Mouse (Mus musculus) Patski (cell line): Measurements from ENCODE around the gene Cfap61. TPM values are rescaled to one million over a fixed set of nuclear protein-coding genes. Genes with fewer than 3 reads are reported as not detected.
"Not testable (repeated sequence)": the region's sequence is repeated elsewhere in the genome, so short reads cannot be mapped to it uniquely, and the experiment has no call there.

Source experiments
- ATAC-seq: fragments of 100-300 bp; one replicate; pipeline ENCODE4 v1.8.0; 2021
- CTCF ChIA-PET: fragments of 350-600 bp; sonication (Branson Sonifier 250); formaldehyde crosslinking; loops from one replicate; lab custom pipeline; 2022; ENCODE audit warnings: inconsistent platforms; lab: Charles Lee
- POLR2A ChIA-PET: fragments of 350-600 bp; sonication (Branson Sonifier 250); formaldehyde crosslinking; loops from one replicate; lab custom pipeline; 2022; ENCODE audit warnings: antibody characterized with exemption, inconsistent platforms; lab: Charles Lee
- DNase-seq: peaks from one replicate; pipeline ENCODE4 v3.0.0-alpha.2; 2011; ENCODE audit warnings: low read depth, low spot score
- H3K27me3 ChIP-seq: fragments of 371-371 bp; one replicate; pipeline ENCODE4 v1.5.1; 2021
- CTCF ChIP-seq: fragments of 100-300 bp; IDR thresholded peaks from one replicate; pipeline ENCODE4 v1.5.1; 2021
- in situ Hi-C: fragments of 300-500 bp; cut with MboI; formaldehyde crosslinking; loops from 3 replicates; pipeline ENCODE4 v1.11.1; 2018; ENCODE audit warnings: low pct_unique_long_range_greater_than_20kb, mixed read lengths
- polyA plus RNA-seq: library from polyadenylated mRNA; unstranded; gene quantifications from one replicate; pipeline ENCODE4 v1.2.3, GENCODE M21; 2021

The Cfap61 gene
- polyA plus RNA-seq, 1 experiment from 2014 or later, result 0.64 TPM

DNA sequence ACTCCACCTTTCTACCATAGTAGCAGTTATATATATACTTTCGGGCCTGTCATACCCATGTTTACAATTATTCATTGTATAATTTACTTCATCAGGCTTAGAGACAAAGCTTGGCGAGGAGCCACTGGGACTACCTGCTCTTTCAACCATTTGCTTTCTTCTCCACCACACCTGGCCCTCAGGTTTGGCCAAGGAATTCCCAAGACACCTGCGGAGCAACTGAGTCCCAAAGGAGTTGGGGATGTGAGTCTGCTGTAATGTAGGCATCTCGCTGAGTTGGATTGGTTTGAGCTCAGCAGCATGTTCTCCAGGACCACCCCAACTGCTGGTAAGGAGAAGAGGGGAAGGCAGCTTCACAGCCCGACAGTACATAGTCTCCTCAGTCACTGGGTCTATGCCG, 32.7 kb upstream of the Cfap61 start, which contains the start of gene Naa20:
TSS of gene Naa20 (plus strand) at position 239 of the 400 bp plus-strand sequence.
- ChIA-PET POLR2A (interaction anchor here (0.6 kb wide), 1 partner anchor 1633 kb away, joined by 3 read pairs; no protein-coding TSS in a partner anchor), CTCF (interaction anchor here (1.5 to 1.8 kb wide), 2 partner anchors 9 to 27 kb away, joined by 4 to 5 read pairs; no protein-coding TSS in a partner anchor)
- DNase-seq (no peak), ATAC-seq (no peak)
- no peak for TF ChIP-seq CTCF
- H3K27me3 ChIP-seq, result no peaks in the 10 kb centered on the region
- in situ Hi-C loops, result loop anchor here (25.0 kb wide), 1 partner anchor 1315 kb away; the partner anchor contains the start of genes Dtd1 and Smim26

DNA sequence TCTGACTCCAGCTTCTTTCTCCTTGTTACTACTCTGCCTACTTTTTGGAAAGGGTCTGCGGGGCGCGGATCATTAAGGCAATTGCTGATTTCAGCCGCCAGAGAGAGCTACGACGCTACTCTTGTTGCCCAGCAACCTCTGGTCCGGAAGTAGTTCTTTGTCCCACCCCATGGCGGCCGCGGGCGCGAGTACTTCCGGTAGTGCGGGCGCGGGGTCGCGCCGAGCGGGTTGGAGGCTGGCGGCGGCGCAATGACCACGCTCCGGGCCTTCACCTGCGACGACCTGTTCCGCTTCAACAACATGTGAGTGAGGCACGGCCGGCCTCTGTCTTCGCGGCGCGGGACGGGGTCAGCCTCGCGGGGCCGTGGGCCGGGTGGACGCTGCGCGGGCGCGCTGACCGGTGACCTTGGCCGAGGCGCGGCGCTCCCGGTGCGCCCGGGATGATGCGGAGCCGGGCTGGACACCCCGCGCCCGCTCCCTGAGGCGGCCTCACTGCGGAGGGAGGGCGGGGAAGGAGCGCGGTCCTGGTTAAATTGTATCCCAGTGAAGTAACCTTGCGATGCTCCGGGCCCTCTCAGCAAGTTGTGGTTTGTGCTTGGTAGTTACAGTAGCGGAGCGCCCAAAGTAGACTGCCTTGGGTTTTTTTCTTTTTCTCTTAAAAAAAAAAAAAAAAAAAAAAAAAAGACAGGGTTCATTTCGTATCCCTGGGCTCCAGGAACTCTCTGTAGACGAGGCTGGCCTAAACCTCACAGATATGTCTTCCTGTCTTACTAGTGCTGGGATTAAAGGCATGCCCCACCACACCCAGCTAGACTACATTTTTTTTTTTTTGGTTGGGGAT, 31.3 kb upstream of the Cfap61 start:
- CTCF ChIA-PET, result interaction anchor here (1.5 to 1.8 kb wide), 2 partner anchors 11 to 28 kb away, joined by 4 to 5 read pairs; no protein-coding TSS in a partner anchor
- peak; percentile 81 for ATAC-seq
- no peaks in the 10 kb centered on the region for H3K27me3 ChIP-seq
- no peak for DNase-seq
- POLR2A ChIA-PET, result interaction anchor here (0.6 to 0.9 kb wide), 4 partner anchors 47 to 1174 kb away, joined by 3 to 7 read pairs (median 5); no protein-coding TSS in a partner anchor
- peak; percentile 75 for TF ChIP-seq CTCF
- in situ Hi-C loops, result loop anchor here (25.0 kb wide), 1 partner anchor 1316 kb away; the partner anchor contains the start of genes Dtd1 and Smim26

DNA sequence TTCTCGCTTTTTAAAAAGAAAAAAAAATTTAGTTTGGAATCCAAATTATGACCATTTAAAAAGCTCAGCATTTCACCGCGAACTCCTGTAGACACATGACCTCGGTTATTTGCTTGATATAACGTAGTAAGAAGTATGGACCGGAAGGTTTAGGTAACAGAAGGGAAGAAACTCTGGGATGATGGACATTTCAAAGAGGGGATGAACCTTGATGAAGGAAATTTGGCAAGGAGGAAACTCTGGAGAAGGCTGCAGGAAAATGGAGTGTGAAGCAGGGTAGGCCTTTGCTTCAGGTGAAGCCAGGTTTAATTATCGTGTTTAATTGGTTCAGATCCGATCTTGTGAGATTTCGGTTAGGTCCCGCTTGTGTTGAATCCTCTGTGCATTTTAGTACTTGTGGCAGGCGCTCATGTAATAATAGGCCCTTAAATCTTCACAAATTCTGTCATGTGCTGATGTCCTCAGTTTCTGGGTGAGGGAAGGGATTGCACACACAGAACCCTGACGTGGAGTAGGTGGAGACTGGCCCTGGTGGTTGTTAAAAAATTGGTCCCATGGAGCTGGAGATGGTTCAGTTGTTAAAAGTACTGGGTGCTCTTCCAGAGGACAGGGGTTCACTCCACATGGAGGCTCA, 30.5 kb upstream of the Cfap61 start:
- POLR2A ChIA-PET, result interaction anchor here (0.6 to 0.9 kb wide), 4 partner anchors 47 to 1173 kb away, joined by 3 to 7 read pairs (median 5); no protein-coding TSS in a partner anchor
- no peak for DNase-seq
- ATAC-seq, result no peak
- CTCF ChIA-PET, result no interaction called here
- in situ Hi-C loops, result loop anchor here (25.0 kb wide), 1 partner anchor 1317 kb away; the partner anchor contains the start of genes Dtd1 and Smim26
- H3K27me3 ChIP-seq, result no peaks in the 10 kb centered on the region
- TF ChIP-seq CTCF, result no peak

DNA sequence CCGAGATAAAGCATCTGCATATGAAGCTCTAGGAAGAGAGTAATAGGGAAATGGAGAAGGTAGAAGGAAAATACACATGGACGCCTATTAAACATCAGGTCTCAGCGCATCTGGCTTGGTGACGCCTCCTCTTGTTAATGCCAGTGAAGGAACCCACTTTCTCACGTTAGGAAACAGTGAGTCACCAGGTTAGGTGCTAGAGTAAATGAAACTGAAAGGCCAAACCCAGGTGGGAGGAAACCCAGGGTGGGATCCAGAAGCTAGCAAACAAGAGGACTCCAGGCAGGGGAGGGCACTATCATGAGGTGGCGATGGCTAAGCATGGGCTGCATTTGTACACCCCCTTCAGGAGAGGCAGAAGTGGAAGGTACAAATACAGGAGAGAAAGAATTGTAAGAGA, 29.4 kb upstream of the Cfap61 start:
- ATAC-seq (no peak), DNase-seq (no peak)
- no peak for TF ChIP-seq CTCF
- POLR2A ChIA-PET, result interaction anchor here (0.6 kb wide), 1 partner anchor 148 kb away, joined by 3 read pairs; no protein-coding TSS in a partner anchor
- no peaks in the 10 kb centered on the region for H3K27me3 ChIP-seq
- CTCF ChIA-PET, result no interaction called here
- in situ Hi-C loops, result loop anchor here (25.0 kb wide), 1 partner anchor 1318 kb away; the partner anchor contains the start of genes Dtd1 and Smim26

DNA sequence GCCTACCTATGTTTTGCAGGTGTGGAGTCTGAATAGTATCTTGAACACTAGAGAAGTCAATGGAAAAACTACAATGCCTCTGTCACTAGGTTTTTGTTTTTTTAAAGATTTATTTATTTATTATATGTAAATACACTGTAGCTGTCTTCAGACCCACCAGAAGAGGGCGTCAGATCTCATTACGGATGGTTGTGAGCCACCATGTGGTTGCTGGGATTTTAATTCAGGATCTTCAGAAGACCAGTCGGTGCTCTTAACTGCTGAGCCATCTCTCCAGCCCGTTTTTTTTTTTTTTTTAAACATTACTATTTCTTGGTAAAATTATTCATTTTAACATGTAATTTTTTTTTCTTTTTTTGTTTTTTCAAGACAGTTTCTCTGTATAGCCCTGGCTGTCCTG, 28.7 kb upstream of the Cfap61 start:
- CTCF ChIA-PET, POLR2A ChIA-PET, H3K27me3 ChIP-seq, ATAC-seq, DNase-seq: not testable (repeated sequence)
- in situ Hi-C loops, result loop anchor here (25.0 kb wide), 1 partner anchor 1319 kb away; the partner anchor contains the start of genes Dtd1 and Smim26
- peak; percentile 56 for TF ChIP-seq CTCF

DNA sequence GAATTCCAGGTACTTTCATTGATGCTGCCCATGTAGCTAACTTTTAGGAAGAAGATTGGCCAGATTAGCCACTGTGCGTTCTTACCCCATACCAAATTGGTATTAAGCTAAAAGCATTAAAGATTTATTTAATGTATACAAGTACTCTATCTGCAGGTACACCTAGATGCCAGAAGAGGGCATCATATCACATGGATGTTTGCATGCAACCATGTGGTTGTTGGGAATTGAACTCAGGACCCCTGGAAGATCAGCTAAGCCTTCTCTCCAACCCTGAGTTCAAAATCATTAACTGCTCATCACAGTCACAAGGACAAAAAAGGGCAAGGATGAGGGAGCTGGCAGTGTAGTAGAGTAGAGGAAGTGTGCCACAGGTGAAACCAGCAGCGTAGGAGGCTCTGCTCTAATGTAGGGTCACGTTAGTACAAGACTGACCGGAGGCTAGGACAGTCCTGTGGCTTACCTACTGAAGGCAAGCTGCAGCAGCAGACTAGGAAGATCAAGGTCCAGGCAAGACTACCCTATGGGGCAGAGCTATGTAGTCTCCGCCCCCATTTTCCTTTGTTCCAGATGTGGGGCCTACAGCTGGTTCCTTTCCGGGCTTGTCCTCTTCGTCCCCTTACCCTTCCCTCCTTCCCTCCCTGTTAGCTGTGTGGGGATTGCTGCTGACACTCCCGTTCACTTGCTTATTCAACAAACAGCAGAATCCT, 13.5 kb upstream of the Cfap61 start:
- in situ Hi-C loops, result loop anchor here (10.0 to 25.0 kb wide), 2 partner anchors 1144 to 1334 kb away; partner anchors contain the start of genes Dtd1 and Smim26
- TF ChIP-seq CTCF, result peak; percentile 55
- CTCF ChIA-PET, result interaction anchor here (0.9 to 1.9 kb wide), 4 partner anchors 9 to 493 kb away, joined by 3 to 10 read pairs (median 4); no protein-coding TSS in a partner anchor

DNA sequence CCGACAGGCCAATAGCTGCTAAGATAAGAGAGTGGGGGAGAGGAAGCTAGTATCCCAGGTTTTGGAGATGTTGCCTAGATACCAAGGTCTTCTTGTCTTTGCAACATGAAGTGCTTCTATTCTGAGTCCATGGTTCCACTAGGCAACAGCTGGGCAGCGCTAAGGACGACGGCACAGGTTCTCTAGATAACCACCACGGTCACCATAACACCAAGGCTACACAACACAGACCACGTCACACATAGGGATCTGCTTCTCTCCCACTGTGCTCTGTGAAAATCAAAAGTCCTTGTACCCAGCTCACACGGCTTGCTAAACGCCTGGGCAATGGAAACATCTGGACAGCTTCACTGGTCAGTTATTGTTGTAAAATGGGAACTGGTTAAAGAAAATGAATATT, 2.4 kb downstream of the Cfap61 start:
- TF ChIP-seq CTCF, result no peak
- POLR2A ChIA-PET, result interaction anchor here (0.5 kb wide), 2 partner anchors 73 to 263 kb away, joined by 4 to 6 read pairs; no protein-coding TSS in a partner anchor
- in situ Hi-C loops, result no loop called here
- CTCF ChIA-PET, result interaction anchor here (1.4 kb wide), 1 partner anchor 26 kb away, joined by 4 read pairs; no protein-coding TSS in a partner anchor
- H3K27me3 ChIP-seq, result peaks cover 21% of the 10 kb centered on the region
- ATAC-seq, result no peak
- DNase-seq, result no peak

More for the DNA sequence above, 13.5 kb upstream of the Cfap61 start:
- no peak for DNase-seq
- POLR2A ChIA-PET, result no interaction called here
- no peaks in the 10 kb centered on the region for H3K27me3 ChIP-seq
- no peak for ATAC-seq

DNA sequence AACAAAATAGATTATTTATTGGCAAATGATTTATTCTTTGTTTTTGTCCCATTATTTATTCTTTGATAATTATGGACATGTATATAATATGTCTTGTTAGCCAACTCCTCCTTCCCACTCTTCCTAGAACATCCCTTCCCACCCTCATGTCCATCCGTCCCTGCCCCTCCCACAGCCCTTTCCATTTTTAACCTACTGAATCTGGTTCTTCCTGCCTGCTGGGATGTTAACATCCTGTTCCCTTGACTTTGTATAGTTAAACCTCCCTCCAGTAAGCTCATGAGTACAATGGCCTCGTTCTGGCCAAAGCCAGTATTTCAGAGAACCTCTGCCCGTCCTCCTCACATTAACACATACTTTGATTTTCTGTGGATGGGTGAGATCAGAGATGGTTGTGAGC, 6.8 kb downstream of the Cfap61 start:
- ATAC-seq (no peak), DNase-seq (no peak)
- CTCF ChIA-PET, result no interaction called here
- peaks cover 17% of the 10 kb centered on the region for H3K27me3 ChIP-seq
- in situ Hi-C loops, result no loop called here
- no peak for TF ChIP-seq CTCF
- POLR2A ChIA-PET, result no interaction called here

DNA sequence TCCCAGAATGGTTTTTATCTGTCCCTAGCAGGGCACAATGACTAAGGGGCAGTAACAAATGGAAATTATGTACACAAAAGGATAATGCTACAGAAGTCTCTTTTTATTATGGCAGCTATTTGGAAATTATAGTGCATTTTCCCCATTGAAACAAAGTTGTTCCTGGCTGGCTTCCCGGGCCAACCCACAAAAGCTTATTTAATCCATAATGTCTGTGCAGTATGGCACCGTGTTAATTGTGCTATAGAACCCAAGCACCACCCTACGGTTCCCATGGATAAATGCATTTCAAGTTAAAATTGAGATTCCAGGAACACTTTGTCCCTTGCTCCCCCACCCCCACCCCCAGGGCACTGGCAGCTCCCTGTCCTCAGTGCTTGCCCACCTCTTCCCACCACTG, 9.7 kb downstream of the Cfap61 start:
- no peak for ATAC-seq
- ChIA-PET CTCF (no interaction called here), POLR2A (no interaction called here)
- in situ Hi-C loops, result no loop called here
- no peak for DNase-seq
- no peak for TF ChIP-seq CTCF
- peaks cover 5% of the 10 kb centered on the region for H3K27me3 ChIP-seq
